Mouse (Mus musculus) frontal cortex, postnatal 36 days (tissue): ENCODE data around the gene Tsga10.

ENCODE experiments used
- DNase-seq, 2 experiments: peaks; one replicate each; pipeline ENCODE4 v3.0.0; 2022; ENCODE audit warnings: low spot score in 2 of 2

The Tsga10 gene

GRCm38 (mm10) chr1:37864511-37865400 is 1.5 kb downstream of the Tsga10 start:
- peak; percentile 99 to 100 for DNase-seq

GRCm38 (mm10) chr1:37850696-37851095 is 15.5 kb downstream of the Tsga10 start:
- peak in 1 of 2 experiments; percentile 15 for DNase-seq

- DNase-seq = no peak
Measured at GRCm38 (mm10) chr1:37846878-37847277, 19.4 kb downstream of the Tsga10 start.

- no peak for DNase-seq
Measured at GRCm38 (mm10) chr1:37831681-37832080, 34.5 kb downstream of the Tsga10 start.

GRCm38 (mm10) chr1:37802291-37802690 is 63.9 kb downstream of the Tsga10 start:
- peak; percentile 10 to 40 for DNase-seq

GRCm38 (mm10) chr1:37800298-37800697 is 65.9 kb downstream of the Tsga10 start:
- no peak for DNase-seq

- DNase-seq = no peak
Measured at GRCm38 (mm10) chr1:37799505-37799904, 66.7 kb downstream of the Tsga10 start.

GRCm38 (mm10) chr1:37759407-37759806 is 106.8 kb downstream of the Tsga10 start:
- DNase-seq = no peak

GRCm38 (mm10) chr1:37744650-37745259 is 121.5 kb downstream of the Tsga10 start:
- DNase-seq = peak; percentile 31 to 47

- no peak for DNase-seq
Measured at GRCm38 (mm10) chr1:37742602-37743270, 123.5 kb downstream of the Tsga10 start.

- DNase-seq = no peak
Measured at GRCm38 (mm10) chr1:37742126-37742525, 124.1 kb downstream of the Tsga10 start.

GRCm38 (mm10) chr1:37740161-37740802 is 125.9 kb downstream of the Tsga10 start:
- no peak for DNase-seq

- no peak for DNase-seq
Measured at GRCm38 (mm10) chr1:37738895-37739294, 127.3 kb downstream of the Tsga10 start.

GRCm38 (mm10) chr1:37737045-37737444 is 129.2 kb downstream of the Tsga10 start:
- DNase-seq = no peak

- no peak for DNase-seq
Measured at GRCm38 (mm10) chr1:37735932-37736331, 130.3 kb downstream of the Tsga10 start.

- DNase-seq = no peak
Measured at GRCm38 (mm10) chr1:37734841-37735240, 131.4 kb downstream of the Tsga10 start.

GRCm38 (mm10) chr1:37729353-37729752 is 136.9 kb downstream of the Tsga10 start:
- DNase-seq = peak in 1 of 2 experiments; percentile 43

- peak; percentile 54 to 68 for DNase-seq
Measured at GRCm38 (mm10) chr1:37728053-37728452, 138.2 kb downstream of the Tsga10 start.

- peak in 1 of 2 experiments; percentile 62 for DNase-seq
Measured at GRCm38 (mm10) chr1:37727186-37727585, 139.0 kb downstream of the Tsga10 start.

- DNase-seq = peak; percentile 44 to 70
Measured at GRCm38 (mm10) chr1:37726426-37726825, 139.8 kb downstream of the Tsga10 start.

GRCm38 (mm10) chr1:37725880-37726279 is 140.3 kb downstream of the Tsga10 start:
- peak; percentile 74 to 90 for DNase-seq

- no peak for DNase-seq
Measured at GRCm38 (mm10) chr1:37721092-37721491, 145.1 kb downstream of the Tsga10 start.
